Comparison of ENCODE assay signal across 24 mouse cellular contexts in genomic region chr15:87476862-87477490, GRCm38 (mm10).
DNase-seq lines count a peak whose midpoint lies in the region; ATAC-seq and TF ChIP-seq lines count a peak whose summit lies in the region.
"Had no signal": no experiment of that assay in that cellular context is flagged by ENCODE, and none has a peak within 500 bp of the region (broad histone marks: within the 10 kb centered on the region; RNA-seq: fewer than 3 reads in every experiment).

No protein-coding gene starts in this region.

- intact Hi-C loops in left cerebral cortex, adult 2 months (cut with DNase I) = no loop called here
- intact Hi-C loops in left cerebral cortex, postnatal 10 days (cut with DNase I) = no loop called here

- no peak for TF ChIP-seq CTCF in left cerebral cortex, adult 2 months (IDR thresholded peaks at IDR 0.05)

- no peak overlapping the region for H3K27ac ChIP-seq in left cerebral cortex, adult 2 months
- H3K27ac ChIP-seq: forebrain, embryonic 10.5 days; gastrocnemius, adult 2 months; heart, embryonic 10.5 days; hindbrain, embryonic 15.5 days; intestine, embryonic 15.5 days; liver, embryonic 12.5 days; midbrain, embryonic 13.5 days; stomach, postnatal 0 days had no signal

- DNase-seq in left cerebral cortex, adult 2 months (ENCODE audit: extremely low spot score in 1 of 2, low spot score in 2 of 2) = peak; percentile 14 to 21
- no peak for DNase-seq in left cerebral cortex, postnatal 10 days (ENCODE audit: extremely low spot score in 1 of 2, low spot score in 2 of 2)
- DNase-seq in right cerebral cortex, postnatal 25 days = peak; percentile 17
- no peak for DNase-seq in right cerebral cortex, postnatal 10 days (ENCODE audit: low spot score in 2 of 2)
- peak; percentile 46 for DNase-seq in ZHBTc4 (ENCODE audit: low read depth, low spot score)
- DNase-seq in gastrocnemius, postnatal 25 days = no peak
- DNase-seq: adrenal gland, adult 2 months; B cell, adult 2 months; cerebellum, adult 11-12 months; kidney, adult 8-10 months; kidney, postnatal 10 days; lung, adult 18-20 months; lung, postnatal 10 days; thymus, postnatal 14 days had no signal

- H3K4me3 ChIP-seq in left cerebral cortex, adult 2 months = no peak overlapping the region
- H3K4me3 ChIP-seq: forebrain, embryonic 10.5 days; gastrocnemius, adult 2 months; heart, embryonic 10.5 days; hindbrain, embryonic 15.5 days; intestine, embryonic 15.5 days; liver, embryonic 12.5 days; midbrain, embryonic 13.5 days had no signal

- ATAC-seq in activated CD4-positive, CD25-positive, alpha-beta regulatory T cell, adult 4 months = no peak
- ATAC-seq: forebrain, embryonic 16.5 days; intestine, embryonic 15.5 days; liver, embryonic 12.5 days; midbrain, embryonic 13.5 days had no signal

Comparison
In these comparisons a context has a peak if more than half of its experiments do, and no peak if none do; other contexts are left out.
1. DNase-seq: peak in left cerebral cortex, adult 2 months (2 of 2), right cerebral cortex, postnatal 25 days (single experiment) and ZHBTc4 (single experiment); none in left cerebral cortex, postnatal 10 days (0 of 2), right cerebral cortex, postnatal 10 days (0 of 2) and gastrocnemius, postnatal 25 days (single experiment).